Mouse (Mus musculus): ENCODE measurements around the gene Gm20388.

Gm20388 gene

GRCm38 (mm10) chr8:121985673-121986072, 2075.0 kb downstream of the Gm20388 start:
- DNase-seq (ENCODE audit: low spot score in 2 of 2), result no peak

- no peak for DNase-seq (ENCODE audit: low spot score in 2 of 2)
Measured at GRCm38 (mm10) chr8:121987892-121988291, 2077.3 kb downstream of the Gm20388 start.

GRCm38 (mm10) chr8:121990506-121991255, 2080.0 kb downstream of the Gm20388 start:
- DNase-seq (ENCODE audit: low spot score in 2 of 2), result no peak

- no peak for DNase-seq (ENCODE audit: low spot score in 2 of 2)
Measured at GRCm38 (mm10) chr8:121991611-121992010, 2081.0 kb downstream of the Gm20388 start.

- DNase-seq (ENCODE audit: low spot score in 2 of 2), result no peak
Measured at GRCm38 (mm10) chr8:121992911-121993310, 2082.3 kb downstream of the Gm20388 start.

- no peak for DNase-seq (ENCODE audit: low spot score in 2 of 2)
Measured at GRCm38 (mm10) chr8:121995112-121995511, 2084.5 kb downstream of the Gm20388 start.

- DNase-seq (ENCODE audit: low spot score in 2 of 2), result no peak
Measured at GRCm38 (mm10) chr8:121995895-121996294, 2085.3 kb downstream of the Gm20388 start.

- DNase-seq (ENCODE audit: low spot score in 2 of 2), result no peak
Measured at GRCm38 (mm10) chr8:121998631-121999030, 2088.0 kb downstream of the Gm20388 start.

- no peak for DNase-seq (ENCODE audit: low spot score in 2 of 2)
Measured at GRCm38 (mm10) chr8:121999211-121999610, 2088.6 kb downstream of the Gm20388 start.

- DNase-seq (ENCODE audit: low spot score in 2 of 2), result no peak
Measured at GRCm38 (mm10) chr8:122001339-122002115, 2090.9 kb downstream of the Gm20388 start.

GRCm38 (mm10) chr8:122003646-122004045, 2093.0 kb downstream of the Gm20388 start:
- DNase-seq (ENCODE audit: low spot score in 2 of 2), result no peak

- no peak for DNase-seq (ENCODE audit: low spot score in 2 of 2)
Measured at GRCm38 (mm10) chr8:122004131-122004530, 2093.5 kb downstream of the Gm20388 start.

- no peak for DNase-seq (ENCODE audit: low spot score in 2 of 2)
Measured at GRCm38 (mm10) chr8:122005422-122006204, 2095.0 kb downstream of the Gm20388 start.

- peak in 1 of 2 experiments; percentile 67 for DNase-seq (ENCODE audit: low spot score in 2 of 2)
Measured at GRCm38 (mm10) chr8:122006688-122007484, 2096.2 kb downstream of the Gm20388 start.

GRCm38 (mm10) chr8:122008395-122008794, 2097.8 kb downstream of the Gm20388 start:
- no peak for DNase-seq (ENCODE audit: low spot score in 2 of 2)

GRCm38 (mm10) chr8:122010638-122011037, 2100.0 kb downstream of the Gm20388 start:
- no peak for DNase-seq (ENCODE audit: low spot score in 2 of 2)

- DNase-seq (ENCODE audit: low spot score in 2 of 2), result no peak
Measured at GRCm38 (mm10) chr8:122011066-122011588, 2100.5 kb downstream of the Gm20388 start.

- DNase-seq (ENCODE audit: low spot score in 2 of 2), result no peak
Measured at GRCm38 (mm10) chr8:122014606-122015005, 2104.0 kb downstream of the Gm20388 start.

- peak in 1 of 2 experiments; percentile 60 for DNase-seq (ENCODE audit: low spot score in 2 of 2)
Measured at GRCm38 (mm10) chr8:122018046-122018831, 2107.6 kb downstream of the Gm20388 start.

GRCm38 (mm10) chr8:122019162-122019561, 2108.5 kb downstream of the Gm20388 start:
- no peak for DNase-seq (ENCODE audit: low spot score in 2 of 2)

Data from left cerebral cortex, adult 9 months (tissue).